Mouse (Mus musculus): Measurements from ENCODE around the gene Cisd2. TPM values are rescaled to one million over a fixed set of nuclear protein-coding genes. Genes with fewer than 3 reads are reported as not detected.

The Cisd2 gene
- polyA plus RNA-seq (2016; fragmentation: Nextera tagmentation; extraction: Ambion mirVana) = 87.8 and 89.8 TPM in 2 replicates

- Histone ChIP-seq H3K27ac (peak within 1 kb of the TSS; percentile 99), H3K36me3 (replicated peaks) (peaks cover 9% of the 10 kb centered on the region; the same call in 1 of the 2 replicates), H3K27me3 (ENCODE audit: poor library complexity, severe bottlenecking) (no peaks in the 10 kb centered on the region), H3K9me3 (no peaks in the 10 kb centered on the region), H3K4me1 (peaks cover 25% of the 10 kb centered on the region), H3K4me3 (peak within 1 kb of the TSS; percentile 81)
- no peak for DNase-seq (ENCODE audit: extremely low spot score, low spot score)
- 4% methylated on average over 8 of the region's 8 CpGs for WGBS
Observed at GRCm38 (mm10) chr3:135423608-135424212, at the start of gene Cisd2. Gene Cisd2, minus strand, starts transcription at chr3:135423925.

GRCm38 (mm10) chr3:135470823-135471222 lies 47.1 kb upstream of the Cisd2 start:
- Histone ChIP-seq H3K4me3 (no peak overlapping the region), H3K27ac (no peak overlapping the region), H3K9me3 (no peaks in the 10 kb centered on the region), H3K4me1 (no peaks in the 10 kb centered on the region), H3K36me3 (replicated peaks) (peaks cover 16% of the 10 kb centered on the region), H3K27me3 (ENCODE audit: poor library complexity, severe bottlenecking) (no peaks in the 10 kb centered on the region)
- DNase-seq (ENCODE audit: extremely low spot score, low spot score) = no peak
- WGBS = 85% methylated on average over 1 of the region's 1 CpGs

DNA sequence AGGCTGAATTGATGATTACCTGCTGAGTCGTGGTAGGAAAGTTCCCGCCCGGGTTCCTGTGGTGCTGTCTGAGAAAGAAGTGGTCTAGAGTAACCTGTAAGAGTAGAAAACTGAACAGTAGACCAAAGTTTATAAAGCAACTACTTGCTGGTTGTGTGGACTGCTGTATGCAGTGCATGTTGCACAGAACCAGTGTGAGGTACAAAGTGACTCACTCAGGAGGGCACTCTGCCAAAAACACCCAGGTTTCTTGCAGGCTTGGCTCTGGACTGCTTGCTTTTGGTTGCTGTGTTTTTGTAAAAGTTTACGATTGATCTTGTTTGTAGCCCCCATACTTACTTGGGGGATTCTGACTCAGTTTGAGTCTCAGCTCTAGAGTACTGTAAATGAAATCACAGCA lies 46.2 kb upstream of the Cisd2 start:
- DNase-seq (ENCODE audit: extremely low spot score, low spot score) = no peak
- Histone ChIP-seq H3K9me3 (no peaks in the 10 kb centered on the region), H3K27me3 (ENCODE audit: poor library complexity, severe bottlenecking) (no peaks in the 10 kb centered on the region), H3K27ac (no peak overlapping the region), H3K36me3 (replicated peaks) (peaks cover 22% of the 10 kb centered on the region), H3K4me3 (no peak overlapping the region), H3K4me1 (no peaks in the 10 kb centered on the region)
- 59% methylated on average over 4 of the region's 4 CpGs for WGBS

GRCm38 (mm10) chr3:135469146-135469545 lies 45.4 kb upstream of the Cisd2 start:
- H3K4me3 ChIP-seq = no peak overlapping the region
- no peak overlapping the region for H3K27ac ChIP-seq
- no peaks in the 10 kb centered on the region for H3K27me3 ChIP-seq (ENCODE audit: poor library complexity, severe bottlenecking)
- no peaks in the 10 kb centered on the region for H3K4me1 ChIP-seq
- no peaks in the 10 kb centered on the region for H3K9me3 ChIP-seq
- DNase-seq (ENCODE audit: extremely low spot score, low spot score) = no peak
- H3K36me3 ChIP-seq (replicated peaks) = peaks cover 30% of the 10 kb centered on the region
- 64% methylated on average over 3 of the region's 3 CpGs for WGBS

GRCm38 (mm10) chr3:135468402-135468801 lies 44.7 kb upstream of the Cisd2 start:
- Histone ChIP-seq H3K4me1 (no peaks in the 10 kb centered on the region), H3K36me3 (replicated peaks) (peaks cover 37% of the 10 kb centered on the region), H3K9me3 (no peaks in the 10 kb centered on the region), H3K27me3 (ENCODE audit: poor library complexity, severe bottlenecking) (no peaks in the 10 kb centered on the region), H3K4me3 (no peak overlapping the region), H3K27ac (no peak overlapping the region)
- DNase-seq (ENCODE audit: extremely low spot score, low spot score) = no peak
- 90% methylated on average over 1 of the region's 1 CpGs for WGBS

DNA sequence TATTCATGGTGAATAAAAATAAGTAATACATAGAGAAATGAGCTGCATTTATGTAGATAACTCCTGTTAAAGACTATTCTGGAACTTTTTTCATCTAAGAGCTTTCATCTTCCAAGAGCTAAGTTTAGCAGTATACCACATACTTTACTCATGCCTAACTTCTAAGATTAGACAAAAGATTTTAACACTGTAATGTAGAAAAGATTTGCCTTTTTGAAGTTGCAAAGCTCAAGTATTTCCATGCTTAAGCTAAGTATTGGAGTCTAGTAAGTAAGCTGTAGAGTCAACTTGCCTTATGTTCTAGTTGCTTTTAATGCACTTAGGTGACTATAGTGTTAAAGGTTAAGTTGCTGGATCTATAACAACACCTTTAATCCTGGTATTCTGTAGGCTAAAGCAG lies 35.3 kb upstream of the Cisd2 start:
- H3K36me3 ChIP-seq (replicated peaks) = peaks cover 98% of the 10 kb centered on the region
- no peaks in the 10 kb centered on the region for H3K4me1 ChIP-seq
- no peak overlapping the region for H3K4me3 ChIP-seq
- H3K27ac ChIP-seq = no peak overlapping the region
- H3K27me3 ChIP-seq (ENCODE audit: poor library complexity, severe bottlenecking) = no peaks in the 10 kb centered on the region
- no peaks in the 10 kb centered on the region for H3K9me3 ChIP-seq
- no peak for DNase-seq (ENCODE audit: extremely low spot score, low spot score)

- H3K4me1 ChIP-seq = peaks cover 29% of the 10 kb centered on the region
- peaks cover 97% of the 10 kb centered on the region for H3K36me3 ChIP-seq (replicated peaks)
- no peaks in the 10 kb centered on the region for H3K27me3 ChIP-seq (ENCODE audit: poor library complexity, severe bottlenecking)
- no peak overlapping the region for H3K4me3 ChIP-seq
- no peak overlapping the region for H3K27ac ChIP-seq
- DNase-seq (ENCODE audit: extremely low spot score, low spot score) = no peak
- H3K9me3 ChIP-seq = no peaks in the 10 kb centered on the region
Observed at GRCm38 (mm10) chr3:135444930-135445329, 21.2 kb upstream of the Cisd2 start.

GRCm38 (mm10) chr3:135440621-135441020 lies 16.9 kb upstream of the Cisd2 start:
- Histone ChIP-seq H3K4me3 (peak overlapping the region; percentile 85), H3K4me1 (peaks cover 41% of the 10 kb centered on the region), H3K27ac (no peak overlapping the region), H3K36me3 (replicated peaks) (peaks cover 58% of the 10 kb centered on the region), H3K27me3 (ENCODE audit: poor library complexity, severe bottlenecking) (no peaks in the 10 kb centered on the region), H3K9me3 (no peaks in the 10 kb centered on the region)
- no peak for DNase-seq (ENCODE audit: extremely low spot score, low spot score)
- WGBS = 72% methylated on average over 10 of the region's 10 CpGs

GRCm38 (mm10) chr3:135440221-135440620 lies 16.5 kb upstream of the Cisd2 start:
- Histone ChIP-seq H3K4me3 (peak overlapping the region; percentile 85), H3K4me1 (peaks cover 41% of the 10 kb centered on the region), H3K27me3 (ENCODE audit: poor library complexity, severe bottlenecking) (no peaks in the 10 kb centered on the region), H3K36me3 (replicated peaks) (peaks cover 56% of the 10 kb centered on the region), H3K9me3 (no peaks in the 10 kb centered on the region), H3K27ac (peak overlapping the region; percentile 100; the same call in 1 of the 2 replicates)
- 33% methylated on average over 7 of the region's 7 CpGs for WGBS
- DNase-seq (ENCODE audit: extremely low spot score, low spot score) = no peak

GRCm38 (mm10) chr3:135439651-135440050 lies 15.9 kb upstream of the Cisd2 start:
- peak overlapping the region; percentile 85 for H3K4me3 ChIP-seq
- no peaks in the 10 kb centered on the region for H3K27me3 ChIP-seq (ENCODE audit: poor library complexity, severe bottlenecking)
- peaks cover 39% of the 10 kb centered on the region for H3K4me1 ChIP-seq
- peak overlapping the region; percentile 100 for H3K27ac ChIP-seq
- DNase-seq (ENCODE audit: extremely low spot score, low spot score) = no peak
- H3K9me3 ChIP-seq = no peaks in the 10 kb centered on the region
- peaks cover 50% of the 10 kb centered on the region for H3K36me3 ChIP-seq (replicated peaks)
- 4% methylated on average over 15 of the region's 15 CpGs for WGBS

GRCm38 (mm10) chr3:135438913-135439531 lies 15.3 kb upstream of the Cisd2 start:
- Histone ChIP-seq H3K27ac (peak overlapping the region; percentile 100), H3K9me3 (no peaks in the 10 kb centered on the region), H3K4me3 (peak overlapping the region; percentile 85), H3K27me3 (ENCODE audit: poor library complexity, severe bottlenecking) (no peaks in the 10 kb centered on the region), H3K36me3 (replicated peaks) (peaks cover 44% of the 10 kb centered on the region), H3K4me1 (peaks cover 39% of the 10 kb centered on the region)
- DNase-seq (ENCODE audit: extremely low spot score, low spot score) = peak; percentile 75
- WGBS = under 1% methylated on average over 57 of the region's 76 CpGs

- Histone ChIP-seq H3K9me3 (no peaks in the 10 kb centered on the region), H3K4me1 (peaks cover 39% of the 10 kb centered on the region), H3K27me3 (ENCODE audit: poor library complexity, severe bottlenecking) (no peaks in the 10 kb centered on the region), H3K27ac (peak overlapping the region; percentile 100), H3K36me3 (replicated peaks) (peaks cover 39% of the 10 kb centered on the region), H3K4me3 (peak overlapping the region; percentile 85)
- WGBS = 0% methylated on average over 49 of the region's 50 CpGs
- DNase-seq (ENCODE audit: extremely low spot score, low spot score) = peak; percentile 94
Observed at GRCm38 (mm10) chr3:135438531-135438912, 14.8 kb upstream of the Cisd2 start.

DNA sequence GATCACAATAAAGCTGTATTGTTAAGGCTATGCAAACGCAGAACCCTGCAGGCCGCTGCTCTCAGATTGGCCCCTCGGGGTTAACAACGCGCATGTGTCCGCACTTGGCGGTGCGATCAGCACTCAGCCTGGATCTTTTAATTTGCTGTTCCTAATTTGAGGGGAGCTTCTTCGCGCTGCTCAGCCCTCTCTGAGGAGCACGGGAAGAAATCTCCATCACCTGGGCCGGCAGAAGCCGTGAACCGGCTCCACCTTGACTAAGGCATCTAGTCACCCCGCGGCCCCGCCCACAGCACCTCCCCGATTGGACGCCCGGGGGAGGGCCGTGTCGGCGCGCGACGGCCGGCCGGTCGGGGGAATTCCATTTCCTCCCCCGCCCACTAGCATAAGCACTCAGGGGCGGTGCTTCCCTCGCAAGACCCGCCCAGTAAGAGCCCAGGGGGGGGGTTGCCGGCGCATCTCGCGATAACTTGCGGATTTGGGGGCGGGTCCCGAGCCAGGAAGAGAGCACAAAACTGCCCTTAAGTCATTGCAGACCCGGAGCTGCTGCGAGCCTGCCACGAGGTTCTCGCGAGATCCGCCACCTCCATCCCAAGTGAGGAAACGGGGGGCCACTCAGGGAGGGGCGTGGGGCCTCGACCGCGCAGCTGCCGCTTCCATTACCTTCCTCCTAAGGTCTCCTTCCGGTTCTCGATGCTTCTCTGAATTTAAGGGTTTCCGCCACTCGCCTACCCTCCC lies 14.2 kb upstream of the Cisd2 start, which contains the start of gene Ube2d3:
Ube2d3 (plus strand) TSS at position 392 of the 738 bp plus-strand sequence.
- Histone ChIP-seq H3K27me3 (ENCODE audit: poor library complexity, severe bottlenecking) (no peaks in the 10 kb centered on the region), H3K9me3 (no peaks in the 10 kb centered on the region), H3K4me3 (peak within 1 kb of the TSS; percentile 85), H3K36me3 (replicated peaks) (peaks cover 38% of the 10 kb centered on the region), H3K4me1 (peaks cover 34% of the 10 kb centered on the region), H3K27ac (peak within 1 kb of the TSS; percentile 100)
- peak; percentile 99 for DNase-seq (ENCODE audit: extremely low spot score, low spot score)
- WGBS = under 1% methylated on average over 56 of the region's 56 CpGs
